Mouse (Mus musculus) brain, adult 10 weeks (tissue): ENCODE results near the gene Nnat. TPM values are rescaled to one million over a fixed set of nuclear protein-coding genes. Genes with fewer than 3 reads are reported as not detected.

Experiments
- polyA plus RNA-seq: library from polyadenylated mRNA; stranded (reverse); fragments of 350-450 nt; fragmentation: Illumina TruSeq; extraction: RNeasy Lipid Tissue Mini Kit (QIAGEN cat#74804); gene quantifications from one replicate; pipeline ENCODE4 v1.2.3, GENCODE M21; 2015; ENCODE audit warnings: low read depth, low replicate concordance

Nnat gene
- polyA plus RNA-seq: 327 TPM

DNA sequence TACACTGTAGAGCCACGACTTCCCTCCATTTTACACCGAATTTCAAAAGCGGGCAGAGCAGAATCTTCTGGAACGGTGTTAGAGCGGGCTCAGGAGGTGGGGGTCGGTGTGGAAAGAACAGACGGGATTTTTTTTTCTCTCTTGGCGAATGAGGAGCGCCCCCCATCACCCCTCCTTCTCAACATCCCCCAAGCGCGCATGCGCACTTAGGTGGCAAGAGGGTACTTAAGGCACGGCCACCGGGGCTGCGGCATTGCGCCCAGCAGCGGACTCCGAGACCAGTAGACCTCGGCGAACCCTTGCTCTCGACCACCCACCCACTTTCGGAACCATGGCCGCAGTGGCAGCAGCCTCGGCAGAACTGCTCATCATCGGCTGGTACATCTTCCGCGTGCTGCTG lies at the start of gene Nnat:
Nnat (plus strand) TSS at position 221 of the 400 bp plus-strand sequence.

DNA sequence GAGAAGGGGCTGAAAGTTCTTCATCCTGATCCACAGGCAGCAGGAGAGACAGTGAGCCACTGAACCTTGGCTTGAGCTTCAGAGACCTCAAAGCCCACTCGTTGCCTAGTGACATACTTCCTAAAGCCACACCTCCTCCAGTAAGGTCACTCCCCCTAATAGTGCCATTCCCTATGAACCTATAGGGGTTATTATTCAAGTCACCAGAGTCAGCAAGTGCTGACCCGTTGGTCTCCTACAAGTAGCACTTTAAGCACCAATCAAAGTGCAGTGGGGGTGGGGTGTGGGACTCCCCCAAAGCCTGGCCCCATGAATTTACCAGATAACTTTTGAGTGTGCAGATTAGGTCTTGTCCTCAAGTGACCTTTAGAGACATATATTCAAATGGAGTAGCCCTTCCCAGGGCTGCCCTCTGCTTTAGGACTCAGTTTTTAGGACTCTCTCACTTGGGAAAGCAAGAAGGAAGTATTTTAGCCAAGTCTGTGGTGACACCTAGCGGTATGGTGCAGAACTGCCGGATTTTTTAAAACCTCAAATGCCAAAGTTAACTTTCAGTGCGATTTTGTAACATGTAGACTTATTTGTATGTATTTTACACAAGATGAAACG lies 11.4 kb downstream of the Nnat start, which contains the start of gene Blcap:
Blcap (minus strand) TSS at position 51 of the 609 bp plus-strand sequence.

Other genes starting within 250 kb of the Nnat start
- gene Ghrh, start 212.6 kb upstream of the Nnat start, polyA plus RNA-seq: 1.3 TPM
- 82.5 TPM for gene Manbal, start 192.5 kb upstream of the Nnat start, polyA plus RNA-seq
- gene Src, start 141.6 kb upstream of the Nnat start, polyA plus RNA-seq: 56.0 TPM
- 99.9 TPM for gene Blcap, start 11.2 kb downstream of the Nnat start, polyA plus RNA-seq
- 26.0 TPM for gene Ctnnbl1, start 177.3 kb downstream of the Nnat start, polyA plus RNA-seq